Mouse (Mus musculus) intestine, postnatal 0 days (tissue): ENCODE results near the gene Cpd. TPM values are rescaled to one million over a fixed set of nuclear protein-coding genes. Genes with fewer than 3 reads are reported as not detected.
"Not testable (repeated sequence)": the region's sequence is repeated elsewhere in the genome, so short reads cannot be mapped to it uniquely, and the experiment has no call there.

Experiments used
- ATAC-seq: fragments of 200-750 bp; cut with Nextera tagmentation; 2 replicates; pipeline ENCODE4 v1.8.0; 2017; ENCODE audit warnings: mild to moderate bottlenecking, moderate TSS enrichment, moderate library complexity
- H3K27ac ChIP-seq: fragments of 300-500 bp; sonication (generic); 2 replicates; pipeline ENCODE4 v1.5.1; 2014; ENCODE audit warnings: mild to moderate bottlenecking, low read depth, low read length, moderate library complexity
- H3K27me3 ChIP-seq: fragments of 300-500 bp; sonication (generic); replicated peaks from 2 replicates; pipeline ENCODE4 v1.6.1; 2014; ENCODE audit warnings: low read length, mixed read lengths; ENCODE audit not compliant: control insufficient read depth, insufficient read depth
- H3K36me3 ChIP-seq: fragments of 300-500 bp; sonication (generic); 2 replicates; pipeline ENCODE4 v1.6.1; 2014; ENCODE audit warnings: mild to moderate bottlenecking, moderate library complexity; ENCODE audit not compliant: control insufficient read depth, insufficient read depth
- H3K4me1 ChIP-seq: fragments of 300-500 bp; sonication (generic); replicated peaks from 2 replicates; pipeline ENCODE4 v1.6.1; 2014; ENCODE audit warnings: antibody characterized with exemption, low read length, mixed read lengths; ENCODE audit not compliant: control insufficient read depth, insufficient read depth
- H3K4me2 ChIP-seq: fragments of 300-500 bp; sonication (generic); replicated peaks from 2 replicates; pipeline ENCODE4 v1.6.1; 2014; ENCODE audit warnings: low read depth, mild to moderate bottlenecking, moderate library complexity
- H3K4me3 ChIP-seq: fragments of 300-500 bp; sonication (generic); 2 replicates; pipeline ENCODE4 v1.5.1; 2014; ENCODE audit warnings: low read depth, low read length
- H3K9ac ChIP-seq: fragments of 300-500 bp; sonication (generic); 2 replicates; pipeline ENCODE4 v1.6.1; 2014; ENCODE audit warnings: mild to moderate bottlenecking, low read depth, low read length
- H3K9me3 ChIP-seq: fragments of 300-500 bp; sonication (generic); 2 replicates; pipeline ENCODE4 v1.6.1; 2016; ENCODE audit warnings: mixed run types; ENCODE audit not compliant: control insufficient read depth
- CTCF ChIP-seq: sonication (generic); IDR thresholded peaks from 2 replicates; pipeline ENCODE4 v1.5.1; 2016; ENCODE audit warnings: low read depth, mild to moderate bottlenecking, control low read depth, antibody characterized with exemption, moderate library complexity
- WGBS: fragments of 180-500 bp; shearing (Covaris S2); extraction: QIAGEN DNeasy Blood & Tissue Kit; methylation state at CpG from one replicate; pipeline ENCODE4 v1.1.7; 2014; 5-methylcytosine and 5-hydroxymethylcytosine counted together
- polyA plus RNA-seq: library from polyadenylated mRNA; unstranded; fragments of >200 nt; fragmentation: Nextera tagmentation; extraction: Ambion mirVana; gene quantifications from 2 replicates; pipeline ENCODE4 v1.2.1, GENCODE M21; 2015

The Cpd gene
- polyA plus RNA-seq, 1 experiment from 2014 or later, result 10.1 TPM

DNA sequence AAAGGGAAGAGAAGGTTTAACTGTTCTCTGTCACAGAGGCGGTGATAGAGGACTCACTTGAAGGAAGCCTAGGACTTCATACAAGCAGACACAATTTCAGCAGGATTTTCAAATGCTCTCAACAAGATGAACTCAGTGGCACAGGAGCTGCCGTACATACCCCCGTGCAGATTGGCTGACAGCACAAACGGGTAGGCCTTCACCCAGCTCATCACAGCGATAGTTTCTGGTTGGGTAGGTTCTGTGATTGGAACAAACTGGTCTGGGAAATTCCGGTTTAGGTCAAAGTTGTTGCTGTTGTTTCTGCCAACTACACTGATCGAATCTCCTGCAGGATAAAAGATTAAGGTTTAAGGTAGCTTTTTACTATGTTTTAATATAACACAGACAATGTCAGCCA, 38.3 kb downstream of the Cpd start:
- Histone ChIP-seq H3K4me2 (no peak overlapping the region), H3K27me3 (no peaks in the 10 kb centered on the region), H3K4me3 (no peak overlapping the region), H3K36me3 (peaks cover 30% of the 10 kb centered on the region), H3K4me1 (no peaks in the 10 kb centered on the region), H3K9ac (no peak overlapping the region), H3K27ac (no peak overlapping the region), H3K9me3 (no peaks in the 10 kb centered on the region)
- TF ChIP-seq CTCF, result no peak
- ATAC-seq, result no peak
- WGBS, result 93% methylated on average over 7 of the region's 7 CpGs

GRCm38 (mm10) chr11:76807007-76807679, 39.7 kb downstream of the Cpd start:
- H3K27ac ChIP-seq, result no peak overlapping the region
- no peak overlapping the region for H3K9ac ChIP-seq
- H3K4me3 ChIP-seq, result no peak overlapping the region
- no peak overlapping the region for H3K4me2 ChIP-seq
- no peaks in the 10 kb centered on the region for H3K9me3 ChIP-seq
- TF ChIP-seq CTCF, result no peak
- no peaks in the 10 kb centered on the region for H3K27me3 ChIP-seq
- WGBS, result 91% methylated on average over 3 of the region's 3 CpGs
- no peaks in the 10 kb centered on the region for H3K4me1 ChIP-seq
- ATAC-seq, result no peak
- peaks cover 36% of the 10 kb centered on the region for H3K36me3 ChIP-seq

DNA sequence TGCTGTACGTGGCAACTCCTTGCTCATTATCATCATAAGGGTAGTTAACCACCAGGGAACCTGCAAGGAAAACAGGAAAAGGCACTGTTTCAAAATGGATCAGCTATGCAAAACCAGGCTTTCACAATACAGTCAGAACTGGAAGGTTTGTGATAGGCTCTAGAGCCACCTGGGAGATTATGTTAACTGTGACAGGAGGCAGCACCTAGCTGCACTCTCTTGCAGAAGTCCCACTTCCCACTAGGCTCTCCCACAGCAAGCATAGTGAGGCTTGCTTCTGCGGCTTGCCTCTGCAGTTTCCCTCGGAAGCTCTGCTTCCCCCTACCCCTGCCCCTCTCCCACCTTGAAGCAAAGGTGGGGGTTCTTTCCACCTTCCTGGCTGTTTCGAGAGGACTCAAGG, 40.8 kb downstream of the Cpd start:
- Histone ChIP-seq H3K4me3 (no peak overlapping the region), H3K4me2 (no peak overlapping the region), H3K27ac (no peak overlapping the region), H3K9me3 (no peaks in the 10 kb centered on the region), H3K4me1 (no peaks in the 10 kb centered on the region), H3K9ac (no peak overlapping the region), H3K27me3 (no peaks in the 10 kb centered on the region), H3K36me3 (peaks cover 29% of the 10 kb centered on the region)
- TF ChIP-seq CTCF, result no peak
- ATAC-seq, result no peak
- 78% methylated on average over 4 of the region's 4 CpGs for WGBS

DNA sequence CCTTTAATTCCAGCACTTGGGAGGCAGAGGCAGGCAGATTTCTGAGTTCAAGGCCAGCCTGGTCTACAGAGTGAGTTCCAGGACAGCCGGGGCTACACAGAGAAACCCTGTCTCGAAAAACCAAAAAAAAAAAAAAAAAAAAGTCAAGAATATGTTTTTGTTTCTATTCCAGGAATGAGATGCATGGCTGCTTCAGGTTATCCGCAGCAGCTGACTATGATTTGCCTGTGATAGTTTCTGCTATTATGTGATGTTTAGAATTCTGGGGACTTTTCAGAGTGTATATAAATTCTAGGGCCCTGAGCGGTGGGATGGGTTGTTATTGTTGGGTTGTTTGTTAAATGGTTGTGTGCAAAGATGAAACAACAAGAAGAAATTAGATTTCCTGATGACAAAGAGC, 41.7 kb downstream of the Cpd start:
- H3K36me3 ChIP-seq, result peaks cover 27% of the 10 kb centered on the region
- 88% methylated on average over 3 of the region's 4 CpGs for WGBS
- ATAC-seq, H3K9me3 ChIP-seq, H3K9ac ChIP-seq, H3K4me3 ChIP-seq, H3K4me2 ChIP-seq, H3K27ac ChIP-seq, H3K27me3 ChIP-seq, H3K4me1 ChIP-seq: not testable (repeated sequence)

DNA sequence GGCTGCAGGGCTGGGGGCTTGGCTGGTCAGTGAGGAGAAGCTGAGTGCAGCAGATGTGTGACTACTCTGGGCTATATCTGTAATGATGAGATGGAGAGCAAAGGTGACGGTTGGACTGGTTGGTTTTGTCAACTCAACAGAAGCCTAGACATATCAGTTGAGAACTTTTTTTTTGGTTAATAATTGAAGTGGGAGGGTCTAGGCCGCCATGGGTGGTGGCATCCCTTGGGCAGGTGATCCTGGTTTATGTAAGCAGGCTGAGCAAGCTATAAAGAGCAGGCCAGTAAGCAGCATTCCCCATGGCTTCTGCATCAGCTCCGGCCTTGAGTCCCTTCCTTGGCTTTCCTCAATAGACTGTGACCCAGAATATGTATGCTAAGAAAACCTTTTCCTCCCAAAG, 43.6 kb downstream of the Cpd start:
- H3K36me3 ChIP-seq, result peaks cover 28% of the 10 kb centered on the region
- H3K27ac ChIP-seq, result 0 out of 2 replicates have a peak overlapping the region, but pooled peaks have one; percentile 2
- H3K4me2 ChIP-seq, result no peak overlapping the region
- no peak overlapping the region for H3K4me3 ChIP-seq
- no peaks in the 10 kb centered on the region for H3K27me3 ChIP-seq
- no peaks in the 10 kb centered on the region for H3K9me3 ChIP-seq
- H3K4me1 ChIP-seq, result no peaks in the 10 kb centered on the region
- no peak overlapping the region for H3K9ac ChIP-seq
- ATAC-seq, result peak; percentile 72
- no peak for TF ChIP-seq CTCF
- 64% methylated on average over 3 of the region's 3 CpGs for WGBS

- Histone ChIP-seq H3K4me1 (no peaks in the 10 kb centered on the region), H3K4me3 (no peak overlapping the region), H3K36me3 (peaks cover 36% of the 10 kb centered on the region), H3K9me3 (no peaks in the 10 kb centered on the region), H3K27ac (no peak overlapping the region), H3K4me2 (no peak overlapping the region), H3K9ac (no peak overlapping the region), H3K27me3 (no peaks in the 10 kb centered on the region)
- no peak for TF ChIP-seq CTCF
- no peak for ATAC-seq
- WGBS, result 77% methylated on average over 6 of the region's 6 CpGs
Measured at GRCm38 (mm10) chr11:76797236-76797635, 49.6 kb downstream of the Cpd start.

- no peaks in the 10 kb centered on the region for H3K4me1 ChIP-seq
- H3K9me3 ChIP-seq, result no peaks in the 10 kb centered on the region
- no peaks in the 10 kb centered on the region for H3K27me3 ChIP-seq
- no peak for TF ChIP-seq CTCF
- peaks cover 50% of the 10 kb centered on the region for H3K36me3 ChIP-seq
- no peak overlapping the region for H3K9ac ChIP-seq
- no peak overlapping the region for H3K4me2 ChIP-seq
- WGBS, result 93% methylated on average over 5 of the region's 5 CpGs
- ATAC-seq, result no peak
- H3K4me3 ChIP-seq, result no peak overlapping the region
- H3K27ac ChIP-seq, result no peak overlapping the region
Measured at GRCm38 (mm10) chr11:76795326-76795725, 51.5 kb downstream of the Cpd start.
